Mouse (Mus musculus) ES-E14 (cell line): ENCODE data around the gene Tsfm.

Experiments used
- HCFC1 ChIP-seq: IDR thresholded peaks from 2 replicates; pipeline ENCODE4 v1.6.1; 2012; ENCODE audit warnings: low read length, inconsistent platforms, borderline replicate concordance; ENCODE audit not compliant: insufficient read depth
- ZC3H11A ChIP-seq: IDR thresholded peaks from 2 replicates; pipeline ENCODE4 v1.6.1; 2012; ENCODE audit warnings: low read depth, mild to moderate bottlenecking, inconsistent platforms, low read length, borderline replicate concordance

GRCm38 (mm10) chr10:126975706-126976105 is 54.9 kb downstream of the Tsfm start:
- TF ChIP-seq ZC3H11A (no peak), HCFC1 (no peak)
